Mouse (Mus musculus): ENCODE data around the gene Tmc8. TPM values are rescaled to one million over a fixed set of nuclear protein-coding genes. Genes with fewer than 3 reads are reported as not detected.

Gene Tmc8
- polyA plus RNA-seq, 1 experiment: 59.6 TPM

GRCm38 (mm10) chr11:117839021-117839420 is 57.1 kb downstream of the Tmc8 start:
- Histone ChIP-seq H3K36me3 (ENCODE audit: control insufficient read depth, insufficient read depth, low read length) (no peaks in the 10 kb centered on the region), H3K27ac (ENCODE audit: insufficient read depth, low read depth, low read length) (peak overlapping the region; percentile 85), H3K4me3 (ENCODE audit: low read depth, low read length) (no peak overlapping the region), H3K4me1 (ENCODE audit: control insufficient read depth, insufficient read depth, insufficient read length, low read length) (peaks cover 34% of the 10 kb centered on the region), H3K27me3 (ENCODE audit: control insufficient read depth, insufficient read depth, low read length) (no peaks in the 10 kb centered on the region)
- no peak for TF ChIP-seq POLR2A (IDR thresholded peaks at IDR 0.05; ENCODE audit: low read depth, low read length)
- 81% methylated on average over 1 of the region's 1 CpGs for WGBS

- TF ChIP-seq CTCF (IDR thresholded peaks at IDR 0.05; ENCODE audit: extremely low read depth, insufficient read length, insufficient replicate concordance, low read depth, low read length) (no peak), POLR2A (IDR thresholded peaks at IDR 0.05; ENCODE audit: low read depth, low read length) (no peak)
- H3K4me3 ChIP-seq (ENCODE audit: low read depth, low read length): no peak overlapping the region
- H3K27me3 ChIP-seq (ENCODE audit: control insufficient read depth, insufficient read depth, low read length): no peaks in the 10 kb centered on the region
- H3K4me1 ChIP-seq (ENCODE audit: control insufficient read depth, insufficient read depth, insufficient read length, low read length): peaks cover 25% of the 10 kb centered on the region; the same call in 1 of the 2 replicates
- no peaks in the 10 kb centered on the region for H3K36me3 ChIP-seq (ENCODE audit: control insufficient read depth, insufficient read depth, low read length)
- 69% methylated on average over 1 of the region's 1 CpGs for WGBS
- H3K27ac ChIP-seq (ENCODE audit: insufficient read depth, low read depth, low read length): no peak overlapping the region
Observed at GRCm38 (mm10) chr11:117840910-117841309, 59.0 kb downstream of the Tmc8 start.

Other genes with a start within 250 kb of the Tmc8 start
- 5.9 and 14.6 TPM in 2 replicates for gene Tnrc6c, start 127.8 kb upstream of the Tmc8 start, polyA plus RNA-seq (2012; rRNA removed)
- 53.5 and 84.7 TPM in 2 replicates for gene Tmc6, start 122 bp downstream of the Tmc8 start, polyA plus RNA-seq (2012; rRNA removed)
- 0.09 and 0.47 TPM in 2 replicates for gene 6030468B19Rik, start 15.6 kb downstream of the Tmc8 start, polyA plus RNA-seq (2012; rRNA removed)
- 0.06 TPM in 1 of 2 replicates, not detected in the other for gene Gm20708, start 27.6 kb downstream of the Tmc8 start, polyA plus RNA-seq (2012; rRNA removed)
- gene Syngr2, start 27.6 kb downstream of the Tmc8 start, polyA plus RNA-seq (2012; rRNA removed): 183 and 229 TPM in 2 replicates
- 4.3 and 11.1 TPM in 2 replicates for gene Afmid, start 43.8 kb downstream of the Tmc8 start, polyA plus RNA-seq (2012; rRNA removed)
- gene Tk1, start 44.0 kb downstream of the Tmc8 start, polyA plus RNA-seq (2012; rRNA removed): 22.8 and 52.2 TPM in 2 replicates
- gene Birc5, start 67.2 kb downstream of the Tmc8 start, polyA plus RNA-seq (2012; rRNA removed): 4.3 and 9.5 TPM in 2 replicates
- 0.11 TPM in 1 of 2 replicates, not detected in the other for gene Tmem235, start 78.7 kb downstream of the Tmc8 start, polyA plus RNA-seq (2012; rRNA removed)
- gene Tha1, start 91.4 kb downstream of the Tmc8 start, polyA plus RNA-seq (2012; rRNA removed): 25.8 and 27.7 TPM in 2 replicates
- 27.2 and 47.2 TPM in 2 replicates for gene Socs3, start 188.0 kb downstream of the Tmc8 start, polyA plus RNA-seq (2012; rRNA removed)
- 19.8 and 35.0 TPM in 2 replicates for gene Pgs1, start 204.2 kb downstream of the Tmc8 start, polyA plus RNA-seq (2012; rRNA removed)

Measured in small intestine, adult 2 months (tissue).